Mouse (Mus musculus) A20 (cell line): ENCODE measurements around the gene Tmem54.
A peak's percentile ranks its signal among the peaks of the same experiment; 100 is the strongest.

ENCODE experiments used
- DNase-seq: peaks from one replicate; pipeline ENCODE4 v3.0.0-alpha.2; 2011; ENCODE audit warnings: low read depth, low spot score

Gene Tmem54

GRCm38 (mm10) chr4:129097006-129097405 lies 8.3 kb upstream of the Tmem54 start:
- DNase-seq = no peak

GRCm38 (mm10) chr4:129102133-129102829 lies 3.1 kb upstream of the Tmem54 start:
- no peak for DNase-seq

- no peak for DNase-seq
These were observed 725 bp downstream of the Tmem54 start for GRCm38 (mm10) chr4:129106073-129106472.

GRCm38 (mm10) chr4:129107348-129107899 lies 2.1 kb downstream of the Tmem54 start:
- no peak for DNase-seq

- no peak for DNase-seq
These were observed 3.3 kb downstream of the Tmem54 start for GRCm38 (mm10) chr4:129108624-129109023.

GRCm38 (mm10) chr4:129110804-129111203 lies 5.5 kb downstream of the Tmem54 start:
- no peak for DNase-seq

GRCm38 (mm10) chr4:129111350-129111749 lies 6.0 kb downstream of the Tmem54 start:
- peak; percentile 43 for DNase-seq

DNA sequence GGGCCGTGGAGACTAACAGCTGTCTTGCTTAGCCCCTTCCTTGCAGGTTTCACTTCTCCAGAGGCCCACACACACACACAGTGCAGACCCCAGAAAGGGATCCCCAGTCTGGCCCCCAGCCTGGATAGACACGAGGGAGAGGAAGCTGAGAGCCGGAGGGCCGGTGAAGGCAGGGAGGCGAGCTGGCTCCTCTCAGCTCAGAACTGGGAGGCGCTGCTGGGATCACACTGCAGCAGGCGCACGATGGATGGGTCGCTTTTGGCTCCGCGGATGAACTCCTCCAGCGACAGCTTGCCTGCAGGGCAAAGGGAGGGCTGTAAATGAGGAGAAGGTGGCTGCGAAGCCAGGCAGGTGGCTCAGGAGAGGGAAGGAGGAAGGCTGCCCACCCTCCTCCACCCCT lies 6.9 kb downstream of the Tmem54 start:
- no peak for DNase-seq

DNA sequence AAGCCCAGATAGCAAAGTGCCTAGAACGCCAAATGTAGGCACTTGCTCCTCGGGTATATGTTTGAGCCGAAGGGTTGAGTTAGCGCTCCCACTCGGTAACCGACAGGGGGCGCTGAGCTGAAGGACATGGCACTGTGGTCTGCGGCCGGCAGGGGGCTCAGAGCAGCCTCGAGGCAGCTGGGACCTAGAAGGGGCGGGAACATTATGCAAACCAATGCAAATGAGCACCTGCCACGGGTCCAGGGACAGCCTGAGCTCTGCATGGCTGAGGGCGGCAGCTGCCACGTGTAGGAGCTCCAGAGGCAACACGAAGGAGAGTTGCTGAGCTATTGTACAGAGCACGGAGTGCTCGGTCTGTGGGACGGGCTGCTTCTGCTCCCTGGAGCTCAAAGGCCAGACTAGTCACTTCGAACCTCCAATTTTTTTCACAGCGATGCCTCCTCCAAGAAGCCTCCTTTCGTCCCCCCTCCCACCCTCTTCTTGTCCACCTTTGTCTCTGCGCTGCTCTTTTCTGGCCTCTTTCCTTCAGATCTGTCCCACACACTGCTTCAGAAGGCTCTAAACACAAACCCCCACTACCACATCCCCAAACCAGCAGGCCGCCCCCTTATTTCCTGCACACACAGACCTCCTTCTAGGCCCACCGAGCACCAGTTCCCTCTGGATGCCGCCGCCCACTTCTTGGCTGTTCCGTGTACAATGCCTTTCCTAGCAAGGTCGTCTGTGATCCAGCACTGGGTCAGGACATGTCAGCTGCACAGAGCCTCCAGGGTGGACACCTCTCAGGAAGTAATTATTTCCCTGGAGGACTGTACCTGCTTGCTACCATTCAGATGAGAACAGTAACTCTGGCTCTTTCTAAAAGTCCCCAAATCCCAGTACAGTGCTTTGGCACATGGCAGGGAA lies 8.0 kb downstream of the Tmem54 start:
- DNase-seq = peak; percentile 96

DNA sequence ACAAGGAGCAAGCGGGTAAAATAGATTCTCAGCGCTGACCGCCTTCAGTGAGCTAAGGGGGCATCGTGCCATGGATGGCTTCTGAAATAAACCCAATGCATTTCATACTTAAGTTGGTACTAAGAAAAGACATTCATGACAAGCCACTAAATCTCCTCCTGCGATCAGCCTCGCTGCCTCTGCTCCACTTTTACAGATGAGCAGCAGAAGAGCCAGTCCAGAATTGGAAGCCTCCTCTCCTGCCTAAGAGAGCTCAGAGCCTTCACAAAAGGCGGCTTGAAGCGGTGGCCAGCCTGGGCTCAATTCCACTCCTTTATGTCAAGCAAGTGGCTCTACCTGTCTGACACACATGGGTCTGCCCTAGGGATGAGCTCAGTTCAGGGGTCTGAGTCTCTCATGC lies 11.4 kb downstream of the Tmem54 start:
- DNase-seq = no peak

- DNase-seq = no peak
These were observed 12.6 kb downstream of the Tmem54 start for GRCm38 (mm10) chr4:129117720-129118510.

DNA sequence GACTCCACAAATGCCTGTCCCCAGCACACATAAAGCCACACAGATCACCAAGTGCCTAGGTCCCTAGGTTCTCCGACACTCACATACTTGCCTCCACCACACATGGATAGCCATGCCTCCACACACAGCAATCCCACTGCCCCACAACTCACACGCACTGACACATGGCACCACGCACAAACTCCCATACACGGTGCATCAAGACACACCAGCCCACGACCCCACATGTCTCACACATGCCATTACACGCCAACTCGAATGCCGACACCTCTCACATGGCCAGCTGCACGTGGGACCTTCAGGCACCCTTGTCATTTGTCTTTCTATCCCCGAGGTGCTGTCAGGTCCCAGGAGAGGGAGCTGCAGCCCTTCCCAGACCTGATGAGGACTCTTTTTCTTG lies 14.4 kb downstream of the Tmem54 start:
- no peak for DNase-seq

- no peak for DNase-seq
These were observed 15.4 kb downstream of the Tmem54 start for GRCm38 (mm10) chr4:129120520-129121445.

DNA sequence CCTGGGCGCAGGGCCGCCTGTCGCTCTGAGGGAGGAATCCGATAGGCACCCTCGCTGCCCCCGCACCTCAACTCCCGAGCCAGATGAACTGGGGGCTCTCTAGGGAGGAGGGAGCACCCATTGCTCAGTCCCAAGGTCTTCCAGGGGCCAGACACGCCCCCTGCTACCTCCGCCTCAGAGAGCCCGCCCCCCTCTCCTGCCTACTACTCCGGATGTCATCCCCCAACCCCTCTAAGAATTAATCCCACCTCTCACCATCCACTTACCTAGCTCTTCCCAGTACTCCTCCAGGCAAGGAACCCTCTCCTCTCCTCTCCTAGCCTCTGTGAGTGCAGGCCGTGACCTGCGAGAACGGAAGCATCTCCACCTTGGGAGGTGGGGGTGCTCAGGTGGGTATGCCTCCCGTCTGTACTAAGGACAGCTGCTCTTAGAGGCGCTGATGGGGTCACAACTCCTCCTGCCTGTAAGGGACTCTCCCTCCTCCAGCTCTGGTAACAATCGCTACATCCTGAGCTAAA lies 16.3 kb downstream of the Tmem54 start, which contains the start of gene Hpca:
Gene Hpca (minus strand): TSS at position 468 of the 518 bp plus-strand sequence.
- DNase-seq = no peak

DNA sequence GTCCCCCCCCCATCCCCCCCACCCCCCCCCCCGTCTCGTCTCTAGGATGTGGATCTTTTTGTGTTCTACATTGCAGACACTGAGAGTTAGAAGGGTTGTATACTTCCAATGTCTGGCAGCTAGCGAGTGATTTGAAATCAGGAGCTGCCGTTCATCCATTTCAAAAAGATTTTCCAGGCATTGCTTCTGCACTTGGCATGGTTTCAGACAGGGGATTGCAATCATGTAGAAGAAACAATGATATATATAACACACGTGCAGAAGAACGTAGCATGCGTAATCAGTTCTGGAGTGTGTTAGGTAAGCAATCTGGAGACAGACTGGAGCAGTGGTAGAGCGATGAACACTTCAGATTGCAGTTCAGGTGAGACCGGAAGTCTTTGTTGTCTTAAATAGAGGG lies 16.8 kb downstream of the Tmem54 start:
- DNase-seq = no peak

DNA sequence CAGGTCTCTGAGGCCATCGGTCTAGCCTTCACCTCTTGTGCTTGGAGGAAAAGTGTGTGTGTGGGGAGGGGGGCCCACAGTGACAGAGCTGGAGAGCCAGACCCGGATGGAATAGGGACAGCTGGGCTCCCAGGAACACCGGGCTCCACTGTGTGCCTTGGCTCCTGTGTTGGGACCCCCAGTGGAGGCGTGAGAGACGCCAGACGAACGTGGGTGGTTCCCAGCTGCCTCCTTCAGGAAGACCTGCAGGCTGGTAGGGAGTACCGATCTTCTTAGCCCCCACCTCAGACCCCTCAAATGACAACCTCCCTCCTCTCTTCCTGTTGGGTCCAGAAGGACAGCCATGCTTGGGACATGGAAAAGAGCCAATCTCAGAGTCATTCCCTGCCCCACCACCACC lies 17.4 kb downstream of the Tmem54 start:
- no peak for DNase-seq

DNA sequence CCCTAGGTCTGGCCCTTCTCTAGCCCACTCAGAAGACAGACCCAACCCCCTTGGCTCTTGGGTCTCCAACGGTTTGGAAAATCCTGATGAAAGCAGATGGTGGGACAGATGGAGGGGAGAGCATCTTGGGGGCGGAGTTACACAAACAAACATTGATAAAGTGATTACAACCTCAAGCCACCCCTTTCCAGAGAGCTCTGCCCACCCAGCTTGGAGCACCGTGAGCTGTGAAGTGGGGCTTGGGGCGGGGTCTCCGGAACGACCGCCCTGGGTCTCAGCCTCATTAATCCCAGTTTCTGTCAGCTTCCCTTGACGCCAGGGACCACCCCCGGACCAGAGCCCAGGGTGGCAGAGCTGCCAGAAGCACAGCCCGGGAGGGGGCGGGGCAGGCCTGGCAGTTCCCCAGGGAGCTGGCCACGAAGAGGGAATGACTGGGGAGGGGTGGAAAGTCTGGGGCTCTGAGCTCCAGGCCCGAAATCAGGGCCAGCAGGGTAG lies 19.4 kb downstream of the Tmem54 start:
- DNase-seq = no peak

GRCm38 (mm10) chr4:129125736-129126451 lies 20.5 kb downstream of the Tmem54 start:
- DNase-seq = no peak

DNA sequence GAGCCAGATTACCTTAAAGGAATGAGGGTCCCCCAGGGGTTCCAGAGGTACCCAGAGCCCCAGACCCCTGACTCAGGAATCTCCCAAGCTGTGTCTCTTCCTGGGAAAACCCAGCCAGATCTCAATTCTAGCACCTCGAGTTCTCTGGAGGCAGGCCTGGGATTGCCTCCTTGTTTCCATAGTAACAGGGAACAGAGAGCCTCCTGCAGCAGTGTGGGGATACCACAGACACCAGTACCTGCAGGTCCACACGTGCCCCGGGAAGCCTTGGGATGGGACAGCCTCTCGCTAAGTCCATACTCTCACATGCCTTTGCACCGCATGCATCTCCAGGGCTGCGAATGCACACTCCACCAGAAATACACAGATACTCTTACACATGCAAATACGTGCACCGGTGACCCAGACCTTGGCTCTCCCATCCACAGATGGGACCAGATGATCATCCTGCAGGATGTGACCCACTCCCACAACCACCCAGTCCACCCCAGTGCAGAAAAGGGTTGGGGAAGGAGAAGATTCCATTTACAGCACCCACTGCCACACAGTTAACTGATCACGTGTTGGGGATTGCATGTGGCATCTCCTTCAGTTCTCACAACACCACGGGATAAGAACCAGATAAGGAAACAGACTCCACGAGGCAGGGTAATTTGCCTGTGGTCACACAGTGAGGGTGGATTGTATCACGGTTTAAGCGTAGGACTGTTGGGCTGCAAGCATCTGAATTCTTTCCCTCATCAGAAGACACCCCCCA lies 23.4 kb downstream of the Tmem54 start:
- DNase-seq = no peak
